Mouse (Mus musculus) left cerebral cortex, postnatal 10 days (tissue): ENCODE data around the gene Fbn1. TPM values are rescaled to one million over a fixed set of nuclear protein-coding genes. Genes with fewer than 3 reads are reported as not detected.

Experiments
- DNase-seq, 2 experiments: peaks; one replicate each; pipeline ENCODE4 v3.0.0; 2021 to 2022; ENCODE audit warnings: low spot score in 2 of 2, mixed read lengths in 1 of 2; ENCODE audit errors: extremely low spot score in 1 of 2
- intact Hi-C: fragments of 180-260 bp; cut with DNase I; formaldehyde crosslinking; loops from one replicate; pipeline ENCODE4 v1.15.1; 2025
- total RNA-seq, 2 experiments: library from RNA; stranded (reverse); gene quantifications; 2 replicates each; pipeline ENCODE4 v1.2.3; 2021

The Fbn1 gene
- total RNA-seq, 2 experiments from 2014 or later, result 9.5 to 9.7 TPM

DNA sequence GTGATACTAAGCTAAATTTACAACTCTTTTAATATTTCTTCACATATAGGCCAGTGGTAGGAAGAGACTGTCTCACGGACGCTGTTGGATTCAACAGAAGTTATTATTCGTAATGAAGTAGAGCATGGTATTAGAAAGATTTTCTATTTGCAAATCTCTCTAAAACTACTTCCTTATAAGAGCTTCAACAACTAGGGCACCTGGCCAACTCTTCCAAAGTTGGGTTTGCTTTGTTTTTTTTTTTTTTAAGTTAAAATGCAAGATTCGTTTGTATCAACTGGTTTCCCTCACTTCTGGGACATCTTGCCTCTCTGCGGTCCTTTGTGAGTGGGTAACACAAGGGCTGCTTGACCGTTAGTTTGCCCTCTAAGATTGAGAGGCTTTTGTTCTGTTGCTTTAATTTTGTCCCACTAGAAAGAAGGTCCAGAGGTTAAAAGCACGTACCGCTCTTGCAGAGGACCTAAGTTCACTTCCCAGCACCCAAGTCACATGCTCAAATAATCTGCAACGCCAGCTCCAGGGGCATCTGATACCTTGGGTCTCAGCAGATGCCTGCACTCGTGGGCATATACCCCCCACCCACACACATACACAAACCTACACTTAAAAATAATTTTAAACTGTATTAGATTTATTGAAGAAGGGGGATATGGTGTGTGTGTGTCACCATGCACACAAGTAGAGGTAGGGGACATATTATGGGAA lies 91.1 kb downstream of the Fbn1 start:
- intact Hi-C loops, result no loop called here
- no peak for DNase-seq

- intact Hi-C loops, result no loop called here
- DNase-seq, result no peak
Observed at GRCm38 (mm10) chr2:125412351-125412750, 95.4 kb downstream of the Fbn1 start.

DNA sequence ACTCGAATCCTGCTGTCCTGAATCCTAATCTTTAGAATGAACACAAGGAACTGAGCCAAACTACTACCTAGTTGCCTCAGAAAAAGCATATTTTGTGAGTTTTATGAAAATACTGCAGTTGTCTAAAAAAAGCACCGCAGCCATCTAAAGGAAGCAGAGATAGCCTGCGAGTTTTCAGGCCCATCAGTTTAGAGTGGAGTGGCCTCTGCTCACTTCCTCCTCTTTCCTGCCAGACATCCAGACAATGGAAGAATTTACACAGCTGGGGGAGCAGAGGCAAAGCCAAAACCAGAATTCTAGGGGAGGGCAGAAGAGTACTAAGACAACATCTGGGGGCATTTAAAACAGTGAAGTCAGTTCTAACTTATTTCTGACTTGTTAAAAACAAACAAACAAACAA lies 96.0 kb downstream of the Fbn1 start:
- intact Hi-C loops, result no loop called here
- no peak for DNase-seq

DNA sequence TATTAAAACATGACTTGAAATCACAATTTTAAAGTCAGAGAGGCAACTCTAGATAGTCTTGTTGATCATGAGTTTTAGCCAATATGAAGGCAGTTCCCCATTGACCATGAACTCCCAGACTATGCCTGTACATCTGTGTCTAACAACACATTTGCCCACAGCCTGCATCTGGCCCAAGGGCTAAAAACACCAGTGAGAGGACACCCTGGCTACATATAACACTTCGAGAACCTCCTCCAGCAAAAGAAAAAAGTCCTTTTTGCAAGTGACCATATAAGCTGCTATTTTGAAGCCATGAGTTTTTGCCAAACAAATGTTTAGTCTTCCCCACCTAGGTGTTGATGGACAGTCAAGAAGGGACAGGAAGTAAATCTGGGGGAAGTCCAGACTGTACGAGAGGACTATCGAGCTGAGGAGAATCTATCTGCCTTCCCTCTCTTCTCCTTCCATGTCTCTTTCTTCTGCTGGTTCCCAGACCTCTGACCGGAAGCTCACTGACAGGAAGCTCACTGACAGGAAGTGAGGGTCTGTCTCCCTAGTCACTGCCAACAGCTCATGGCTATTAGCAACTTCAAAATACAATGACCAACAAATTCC lies 103.2 kb downstream of the Fbn1 start:
- intact Hi-C loops, result no loop called here
- DNase-seq, result no peak

DNA sequence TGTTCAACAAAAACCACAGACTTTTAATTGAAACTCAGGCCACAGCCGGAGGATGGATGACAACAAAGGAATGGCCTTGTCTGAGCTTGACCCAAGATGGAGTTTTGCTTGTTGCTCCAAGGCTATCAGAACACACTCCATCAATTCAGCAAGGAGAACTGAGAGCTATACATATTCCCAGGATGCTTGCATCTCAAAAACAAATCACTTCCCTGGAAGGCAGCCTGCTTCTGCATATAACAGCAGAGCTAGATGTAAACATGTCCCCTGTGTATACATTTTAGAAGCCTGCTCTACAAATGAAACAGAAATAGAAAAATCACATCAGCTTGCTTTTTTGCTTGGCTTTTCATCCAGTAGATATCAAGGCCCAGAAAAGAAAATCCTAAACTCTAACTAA lies 105.5 kb downstream of the Fbn1 start:
- no peak for DNase-seq
- intact Hi-C loops, result no loop called here

DNA sequence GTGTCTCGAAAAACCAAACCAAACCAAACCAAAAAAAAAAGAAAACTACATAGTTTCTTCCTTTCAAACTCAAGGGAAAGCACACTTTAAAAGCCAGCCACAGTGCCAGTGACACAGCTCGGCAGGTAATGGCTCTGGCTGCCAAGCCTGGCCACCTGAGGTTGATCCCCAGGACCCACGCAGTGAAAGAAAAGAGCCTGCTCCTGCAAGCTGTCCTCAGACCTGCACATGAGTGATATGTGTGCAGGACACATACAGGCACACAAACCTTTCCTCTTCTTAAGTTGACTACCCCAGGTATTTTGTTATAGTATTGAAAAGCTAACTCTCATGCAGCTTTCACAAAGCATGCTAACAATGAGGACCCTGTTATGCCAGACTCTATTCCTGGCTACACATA lies 107.7 kb downstream of the Fbn1 start:
- intact Hi-C loops, result no loop called here
- DNase-seq, result no peak

GRCm38 (mm10) chr2:125397796-125398195 lies 110.0 kb downstream of the Fbn1 start:
- intact Hi-C loops, result no loop called here
- DNase-seq, result no peak

DNA sequence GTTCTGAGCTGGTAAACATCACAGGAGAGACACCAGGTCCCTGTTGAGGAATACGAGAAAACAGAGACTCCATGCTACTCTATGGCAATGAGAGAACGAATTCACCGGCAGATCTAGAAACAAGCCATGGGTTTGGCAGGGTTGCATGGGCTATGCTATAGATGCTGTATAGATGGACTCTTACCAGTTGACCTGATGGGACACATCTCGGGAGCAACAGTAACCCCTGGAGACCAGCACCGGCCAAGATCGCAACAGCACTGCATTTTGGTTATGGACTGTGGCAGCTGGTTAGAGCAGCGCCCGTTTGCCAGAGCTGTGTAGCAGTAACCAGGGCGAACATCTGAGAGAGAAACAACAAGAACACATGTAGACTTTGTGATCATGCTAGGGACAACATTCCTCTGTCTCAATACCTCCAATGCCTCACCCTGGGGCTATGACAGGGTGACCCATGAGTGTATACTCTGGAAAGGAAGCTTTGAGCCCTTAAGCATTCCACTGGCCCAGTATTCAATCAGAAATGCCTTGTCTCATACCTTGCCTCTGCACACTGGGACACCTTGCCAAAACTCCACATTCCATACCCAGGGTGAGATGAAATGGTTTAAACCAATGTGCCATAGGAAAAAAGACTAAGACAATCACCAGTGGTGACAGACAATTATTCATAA lies 113.2 kb downstream of the Fbn1 start:
- intact Hi-C loops, result no loop called here
- no peak for DNase-seq

GRCm38 (mm10) chr2:125391582-125391981 lies 116.2 kb downstream of the Fbn1 start:
- no peak for DNase-seq
- intact Hi-C loops, result no loop called here

- intact Hi-C loops, result no loop called here
- no peak for DNase-seq
Observed at GRCm38 (mm10) chr2:125389796-125390195, 118.0 kb downstream of the Fbn1 start.

DNA sequence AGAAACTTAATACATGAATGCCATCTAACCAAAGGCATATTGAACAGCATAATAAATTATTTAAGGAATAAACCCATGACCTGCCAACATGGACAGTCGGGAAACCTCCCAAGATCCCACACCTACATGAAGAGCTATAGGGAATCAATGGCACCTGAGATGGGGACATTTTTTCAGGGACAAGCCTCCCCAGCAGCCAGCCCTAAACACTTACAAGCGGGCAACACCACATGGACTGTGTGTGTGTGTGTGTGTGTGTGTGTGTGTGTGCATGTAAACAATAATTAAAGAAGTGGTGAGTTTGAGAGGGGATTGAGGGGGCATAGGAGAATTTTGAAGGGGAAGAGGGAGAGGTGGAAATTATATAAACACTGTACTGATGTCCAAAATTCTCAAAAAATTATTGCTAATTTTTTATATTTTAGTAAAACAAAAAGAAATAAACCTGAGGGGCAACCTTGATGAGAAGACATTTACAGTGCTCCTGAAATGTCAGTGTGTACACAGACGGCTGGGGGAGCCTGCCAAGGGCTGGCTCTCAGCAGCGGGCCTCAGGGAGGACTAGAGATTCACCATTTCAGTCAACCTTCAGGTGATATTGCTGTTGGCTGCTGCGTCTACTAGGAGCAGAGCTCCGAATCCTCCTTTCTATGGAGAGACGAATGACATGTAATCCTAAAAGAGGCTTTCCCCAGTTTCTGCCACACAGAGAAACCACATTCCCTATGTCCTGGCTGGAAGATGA lies 121.4 kb downstream of the Fbn1 start:
- DNase-seq, result no peak
- intact Hi-C loops, result no loop called here

DNA sequence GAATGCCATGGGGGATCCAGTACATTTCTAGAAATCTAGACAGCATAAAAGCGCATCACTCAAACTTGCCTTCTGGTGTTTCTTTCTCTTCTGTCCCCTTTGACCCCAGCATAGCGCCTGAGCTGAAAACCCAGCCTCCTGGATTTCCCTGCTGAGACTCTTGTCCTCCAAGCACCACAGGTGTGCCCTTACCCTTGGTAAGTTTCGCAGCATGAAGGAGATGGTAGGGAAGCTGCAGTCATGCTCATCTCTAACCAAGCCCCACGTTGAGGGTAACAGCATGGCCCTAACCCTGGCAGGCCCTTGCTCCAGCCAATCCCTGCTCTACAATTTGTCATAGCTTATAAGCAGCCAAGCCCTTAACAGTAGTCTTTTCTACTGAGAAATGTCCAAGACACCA lies 122.9 kb downstream of the Fbn1 start:
- intact Hi-C loops, result no loop called here
- no peak for DNase-seq

- no peak for DNase-seq
- intact Hi-C loops, result no loop called here
Observed at GRCm38 (mm10) chr2:125384415-125384814, 123.4 kb downstream of the Fbn1 start.

DNA sequence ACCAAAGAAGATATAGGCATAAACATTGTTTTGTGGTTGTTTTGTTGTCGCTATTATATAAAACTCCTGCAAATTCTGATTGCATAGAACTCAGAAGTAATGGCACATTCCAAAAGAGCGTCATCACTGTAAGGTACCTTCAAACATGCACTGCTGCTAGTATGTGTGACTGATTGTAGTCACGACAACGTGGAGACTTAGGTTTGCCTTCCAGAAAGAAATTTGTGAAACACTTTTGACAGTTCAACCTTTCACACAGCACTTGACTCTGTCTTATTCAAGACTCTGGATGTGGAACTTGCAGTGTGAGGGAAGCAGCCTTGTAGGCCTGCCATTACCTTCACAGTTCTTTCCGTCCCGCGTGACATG lies 124.5 kb downstream of the Fbn1 start:
- no peak for DNase-seq
- intact Hi-C loops, result no loop called here

- intact Hi-C loops, result no loop called here
- no peak for DNase-seq
Observed at GRCm38 (mm10) chr2:125382613-125383272, 125.0 kb downstream of the Fbn1 start.

- intact Hi-C loops, result no loop called here
- DNase-seq, result no peak
Observed at GRCm38 (mm10) chr2:125380086-125380485, 127.7 kb downstream of the Fbn1 start.

- intact Hi-C loops, result no loop called here
- DNase-seq, result no peak
Observed at GRCm38 (mm10) chr2:125379206-125379605, 128.6 kb downstream of the Fbn1 start.

GRCm38 (mm10) chr2:125375926-125376325 lies 131.9 kb downstream of the Fbn1 start:
- intact Hi-C loops, result no loop called here
- no peak for DNase-seq

GRCm38 (mm10) chr2:125375301-125375700 lies 132.5 kb downstream of the Fbn1 start:
- no peak for DNase-seq
- intact Hi-C loops, result no loop called here
